Mouse (Mus musculus) kidney, adult 18-20 months (tissue): ENCODE measurements at regions not wholly inside any gene's neighbourhood (a gene's known extent, or its start where the extent isn't known, plus 50 kb on each side); places are given as distances from the start of the nearest gene placed in this dataset.
A peak's percentile ranks its signal among the peaks of the same experiment; 100 is the strongest.
"Not testable (repeated sequence)": the region's sequence is repeated elsewhere in the genome, so short reads cannot be mapped to it uniquely, and the experiment has no call there.

Experiments
- DNase-seq: peaks from one replicate; pipeline ENCODE4 v3.0.0; 2021

GRCm38 (mm10) chr13:26865930-26866555, 96.1 kb upstream of the Hdgfl1 start:
- no peak for DNase-seq

DNA sequence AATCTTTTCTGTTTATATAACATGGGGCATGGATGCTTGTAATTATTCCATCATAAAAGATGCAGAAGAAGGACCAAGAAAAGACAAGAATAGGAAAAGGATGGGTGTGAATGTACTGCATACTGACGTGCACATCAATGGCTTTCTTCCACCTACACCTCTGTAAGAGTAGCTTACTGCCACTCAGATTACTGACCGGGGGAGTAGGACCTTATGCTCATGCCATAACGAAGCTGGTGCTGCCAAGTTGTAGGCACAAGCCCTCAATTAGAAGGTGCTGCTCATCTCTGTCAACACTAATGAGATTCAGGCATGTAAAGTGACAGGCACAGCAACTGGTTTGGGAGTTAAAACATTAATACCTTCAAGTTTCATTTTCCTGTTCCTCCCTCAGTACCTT, 97.8 kb upstream of the Hdgfl1 start:
- DNase-seq, result no peak

DNA sequence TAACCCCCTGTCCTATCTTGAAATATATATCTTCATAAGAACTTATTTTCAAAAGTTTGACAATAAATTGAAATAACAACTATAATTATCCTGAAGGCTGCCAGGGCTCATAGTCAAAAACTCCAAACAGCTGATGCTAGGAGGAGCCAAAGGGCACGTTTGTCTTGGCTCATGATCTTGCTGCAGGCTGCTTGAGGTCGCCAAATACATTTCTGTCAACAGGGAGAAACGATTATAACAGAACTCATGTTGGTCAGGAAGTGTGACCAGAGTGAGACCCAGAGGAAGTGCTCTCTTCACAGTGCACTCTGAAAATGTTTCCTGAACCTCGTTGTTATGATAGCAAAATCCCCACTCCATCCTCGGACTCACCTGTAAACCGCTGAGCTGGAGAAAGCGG, 140.9 kb upstream of the Prl start:
- peak; percentile 39 for DNase-seq

DNA sequence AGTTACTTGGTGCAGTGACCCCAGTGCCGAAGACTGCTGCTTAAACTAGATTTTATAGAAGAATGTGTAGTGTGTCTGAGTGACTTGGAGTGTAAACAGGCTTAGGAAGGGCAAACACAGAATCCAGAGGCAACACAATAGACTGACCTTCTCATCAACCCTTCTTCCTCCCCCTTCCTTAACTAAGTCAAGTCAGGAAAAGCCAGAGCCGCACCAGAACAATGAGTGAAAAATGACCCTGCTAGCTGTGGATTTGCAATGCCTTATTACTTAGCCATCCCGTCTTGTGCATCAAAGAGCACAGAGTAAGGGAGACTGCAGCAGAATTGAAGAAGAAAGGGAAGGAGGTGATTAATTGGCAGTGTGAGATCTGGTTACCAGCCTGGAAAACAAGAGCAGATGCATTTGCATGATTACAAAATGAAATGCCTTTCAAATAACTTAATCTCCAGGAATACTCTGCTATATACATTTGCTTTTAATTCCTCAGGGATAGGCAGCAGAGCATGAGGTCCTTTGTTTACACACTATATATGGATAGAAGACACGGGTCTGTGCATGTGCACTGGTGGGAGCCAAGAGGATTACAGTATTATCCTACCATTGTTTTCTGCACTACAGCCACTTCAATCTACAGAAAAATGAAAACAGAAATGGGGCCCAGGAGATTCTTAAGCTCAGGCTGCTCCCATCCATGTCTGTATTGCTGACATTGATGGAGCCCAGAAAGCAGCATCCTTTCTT, 124.5 kb upstream of the Prl start:
- no peak for DNase-seq

DNA sequence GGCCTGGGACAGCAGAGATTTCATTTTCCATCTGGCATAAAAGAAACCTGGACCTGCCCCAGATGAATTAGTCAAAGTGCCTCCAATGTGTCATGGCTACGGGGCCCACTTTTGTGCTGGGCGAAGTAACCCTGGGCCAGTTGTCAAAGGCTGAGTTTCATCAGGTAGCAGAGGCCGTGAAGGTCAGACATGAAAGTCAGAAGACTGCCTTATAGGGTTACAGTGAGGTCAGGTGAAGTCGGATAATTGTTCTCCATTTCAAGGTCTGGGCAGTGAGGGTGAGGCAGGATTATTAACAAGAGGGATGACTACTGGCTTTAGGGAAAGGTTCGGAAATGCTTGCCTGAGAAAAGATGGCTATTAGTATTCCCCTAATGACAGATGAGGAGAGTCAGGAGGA, 123.5 kb upstream of the Prl start:
- no peak for DNase-seq

DNA sequence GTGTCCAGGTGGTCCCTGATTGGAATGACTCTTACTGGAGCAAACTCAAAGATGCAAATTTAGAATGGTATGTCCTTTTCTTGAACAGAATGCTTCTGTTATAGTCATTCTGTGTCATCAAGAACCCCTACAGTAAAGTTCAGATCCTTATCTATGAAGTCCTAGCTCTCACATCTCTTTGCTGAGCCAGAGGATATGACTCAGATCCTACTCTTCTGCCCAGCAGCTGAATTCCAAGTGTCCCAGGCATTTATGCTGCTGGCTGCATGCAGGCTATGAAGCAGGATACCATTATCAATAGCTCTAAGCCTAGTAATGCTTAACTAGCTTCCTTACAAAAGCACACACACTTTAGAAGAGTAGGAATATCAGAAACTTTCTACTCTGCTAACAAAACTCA, 116.9 kb upstream of the Prl start:
- DNase-seq, result no peak

- no peak for DNase-seq
Measured at GRCm38 (mm10) chr13:26944487-26944886, 112.9 kb upstream of the Prl start.

DNA sequence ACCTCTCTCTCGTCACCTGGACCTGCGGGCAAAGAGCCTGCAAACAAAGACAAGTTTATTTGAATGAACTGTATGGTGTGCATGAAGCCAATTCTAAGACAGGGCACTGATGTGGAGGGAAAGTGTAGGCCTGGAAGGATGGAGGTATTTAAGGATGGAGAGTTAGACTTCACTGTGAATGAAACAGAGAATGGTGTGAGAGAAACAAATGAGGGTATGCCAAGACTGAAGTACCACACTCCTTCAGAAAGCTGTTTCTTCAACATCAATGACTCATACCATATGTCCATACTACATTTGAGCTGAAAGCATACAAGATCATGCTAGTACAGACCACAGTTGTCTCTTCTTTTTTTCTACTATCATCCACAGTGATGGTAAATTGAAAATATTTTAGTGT, 105.9 kb upstream of the Prl start:
- no peak for DNase-seq

- no peak for DNase-seq
Measured at GRCm38 (mm10) chr13:26953834-26954233, 103.5 kb upstream of the Prl start.

- no peak for DNase-seq
Measured at GRCm38 (mm10) chr13:26959534-26960100, 97.8 kb upstream of the Prl start.

GRCm38 (mm10) chr13:26960531-26960930, 96.8 kb upstream of the Prl start:
- not testable (repeated sequence) for DNase-seq

DNA sequence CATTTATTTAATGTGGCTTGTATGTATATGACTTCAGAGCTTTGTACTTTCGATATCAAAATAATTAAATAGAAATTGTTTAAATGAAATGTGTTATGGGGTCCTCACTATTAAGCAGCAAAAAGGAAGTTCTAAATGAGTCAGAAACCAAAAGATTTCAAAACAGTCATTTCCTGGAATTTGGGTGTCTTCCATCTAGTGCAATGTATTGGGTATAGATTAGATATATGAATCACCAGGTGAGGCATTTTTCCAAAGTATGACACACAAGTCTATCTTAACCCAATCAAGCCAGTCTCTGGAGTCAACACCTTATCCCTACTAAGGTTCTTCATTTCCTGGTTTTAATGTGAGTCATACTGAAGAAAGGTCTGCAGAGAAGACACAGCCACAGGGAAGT, 81.3 kb upstream of the Prl start:
- no peak for DNase-seq

DNA sequence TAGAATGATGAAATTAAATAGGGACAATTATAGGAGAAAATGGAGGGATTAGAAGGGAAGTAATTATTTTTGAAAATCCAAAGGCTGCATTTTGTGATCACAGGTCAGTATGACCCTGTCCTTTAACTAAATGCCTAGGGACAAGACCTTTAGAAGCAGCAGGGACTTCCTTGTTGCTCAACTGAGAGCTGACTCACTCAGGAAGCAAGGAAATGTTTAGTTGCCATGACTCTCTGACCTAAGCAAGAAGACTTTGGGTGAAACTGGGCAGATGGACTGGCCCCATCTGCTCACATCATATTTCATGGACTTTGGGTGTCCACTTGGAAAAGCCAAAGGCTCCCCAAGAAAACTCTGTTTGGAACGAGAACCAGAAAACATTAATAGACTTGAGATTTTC, 76.9 kb upstream of the Prl start:
- DNase-seq, result no peak
